Mouse (Mus musculus) megakaryocyte, embryonic 14.5 days (primary cell): ENCODE measurements around the gene Ablim2.

Source experiments
- FLI1 ChIP-seq: IDR thresholded peaks from 2 replicates; pipeline ENCODE4 v1.6.1; 2012; ENCODE audit warnings: low read length, inconsistent platforms, mixed read lengths
- GATA1 ChIP-seq: IDR thresholded peaks from 3 replicates; pipeline ENCODE4 v1.6.1; 2012; ENCODE audit warnings: mixed read lengths, low read length, inconsistent platforms, borderline replicate concordance

- TF ChIP-seq GATA1: no peak
- TF ChIP-seq FLI1: no peak
Measured at GRCm38 (mm10) chr5:35727447-35727846, 30.2 kb upstream of the Ablim2 start.
